Mouse (Mus musculus) intestine, embryonic 14.5 days (tissue): Measurements from ENCODE around the gene Fbln1. TPM values are rescaled to one million over a fixed set of nuclear protein-coding genes. Genes with fewer than 3 reads are reported as not detected.
A peak's percentile ranks its signal among the peaks of the same experiment; 100 is the strongest.

Source experiments
- ATAC-seq: fragments of 200-750 bp; cut with Nextera tagmentation; replicated peaks from 2 replicates; pipeline ENCODE4 v1.8.0; 2017; ENCODE audit warnings: low read depth, moderate number of reproducible peaks, moderate TSS enrichment, moderate library complexity; ENCODE audit not compliant: low FRiP score, low TSS enrichment
- DNase-seq: peaks from one replicate; pipeline ENCODE4 v3.0.0-alpha.2; 2018; ENCODE audit warnings: low spot score
- H3K27ac ChIP-seq: fragments of 300-500 bp; sonication (generic); 2 replicates; pipeline ENCODE4 v1.5.1; 2014; ENCODE audit warnings: low read depth, mild to moderate bottlenecking, control low read depth
- H3K27me3 ChIP-seq: fragments of 300-500 bp; sonication (generic); replicated peaks from 2 replicates; pipeline ENCODE4 v1.6.1; 2014; ENCODE audit warnings: low read length, control low read depth; ENCODE audit not compliant: control insufficient read depth, insufficient read depth
- H3K36me3 ChIP-seq: fragments of 300-500 bp; sonication (generic); 2 replicates; pipeline ENCODE4 v1.6.1; 2014; ENCODE audit warnings: low read length, control low read depth; ENCODE audit not compliant: control insufficient read depth, insufficient read depth
- H3K4me1 ChIP-seq: fragments of 300-500 bp; sonication (generic); replicated peaks from 2 replicates; pipeline ENCODE4 v1.6.1; 2014; ENCODE audit warnings: low read length, control low read depth, mixed read lengths; ENCODE audit not compliant: control insufficient read depth, insufficient read depth
- H3K4me2 ChIP-seq: fragments of 300-500 bp; sonication (generic); 2 replicates; pipeline ENCODE4 v1.6.1; 2014; ENCODE audit warnings: low read length
- H3K4me3 ChIP-seq: fragments of 300-500 bp; sonication (generic); 2 replicates; pipeline ENCODE4 v1.5.1; 2014; ENCODE audit warnings: low read depth, low read length, control low read depth, mixed read lengths
- H3K9ac ChIP-seq: fragments of 300-500 bp; sonication (generic); 2 replicates; pipeline ENCODE4 v1.6.1; 2014; ENCODE audit warnings: mild to moderate bottlenecking, low read length
- H3K9me3 ChIP-seq: fragments of 300-500 bp; sonication (generic); 2 replicates; pipeline ENCODE4 v1.6.1; 2016; ENCODE audit warnings: low read length, control low read depth; ENCODE audit not compliant: control insufficient read depth
- WGBS: fragments of 180-500 bp; shearing (Covaris S2); extraction: QIAGEN DNeasy Blood & Tissue Kit; methylation state at CpG from one replicate; pipeline ENCODE4 v1.1.7; 2014; 5-methylcytosine and 5-hydroxymethylcytosine counted together
- polyA plus RNA-seq: library from polyadenylated mRNA; unstranded; fragments of >200 nt; fragmentation: Nextera tagmentation; extraction: Ambion mirVana; gene quantifications from 2 replicates; pipeline ENCODE4 v1.2.1, GENCODE M21; 2014

The Fbln1 gene
- polyA plus RNA-seq, 1 experiment from 2014 or later: 236 TPM

GRCm38 (mm10) chr15:85209341-85209740, 3.6 kb downstream of the Fbln1 start:
- Histone ChIP-seq H3K9me3 (peaks cover 5% of the 10 kb centered on the region; the same call in 1 of the 2 replicates), H3K4me2 (0 out of 2 replicates have a peak overlapping the region, but pooled peaks have one; percentile 54), H3K9ac (no peak overlapping the region), H3K36me3 (peaks cover 15% of the 10 kb centered on the region), H3K27ac (peak overlapping the region; percentile 93; the same call in 1 of the 2 replicates), H3K4me1 (peaks cover 22% of the 10 kb centered on the region), H3K27me3 (no peaks in the 10 kb centered on the region), H3K4me3 (no peak overlapping the region)
- no peak for ATAC-seq
- DNase-seq: peak; percentile 66
- WGBS: 90% methylated on average over 3 of the region's 3 CpGs

- DNase-seq (no peak), ATAC-seq (no peak)
- Histone ChIP-seq H3K4me3 (no peak overlapping the region), H3K4me2 (no peak overlapping the region), H3K9ac (no peak overlapping the region), H3K36me3 (peaks cover 22% of the 10 kb centered on the region), H3K9me3 (peaks cover 9% of the 10 kb centered on the region; the same call in 1 of the 2 replicates), H3K4me1 (peaks cover 22% of the 10 kb centered on the region), H3K27ac (no peak overlapping the region), H3K27me3 (no peaks in the 10 kb centered on the region)
- 77% methylated on average over 12 of the region's 12 CpGs for WGBS
These were observed 4.9 kb downstream of the Fbln1 start for GRCm38 (mm10) chr15:85210686-85211085.

DNA sequence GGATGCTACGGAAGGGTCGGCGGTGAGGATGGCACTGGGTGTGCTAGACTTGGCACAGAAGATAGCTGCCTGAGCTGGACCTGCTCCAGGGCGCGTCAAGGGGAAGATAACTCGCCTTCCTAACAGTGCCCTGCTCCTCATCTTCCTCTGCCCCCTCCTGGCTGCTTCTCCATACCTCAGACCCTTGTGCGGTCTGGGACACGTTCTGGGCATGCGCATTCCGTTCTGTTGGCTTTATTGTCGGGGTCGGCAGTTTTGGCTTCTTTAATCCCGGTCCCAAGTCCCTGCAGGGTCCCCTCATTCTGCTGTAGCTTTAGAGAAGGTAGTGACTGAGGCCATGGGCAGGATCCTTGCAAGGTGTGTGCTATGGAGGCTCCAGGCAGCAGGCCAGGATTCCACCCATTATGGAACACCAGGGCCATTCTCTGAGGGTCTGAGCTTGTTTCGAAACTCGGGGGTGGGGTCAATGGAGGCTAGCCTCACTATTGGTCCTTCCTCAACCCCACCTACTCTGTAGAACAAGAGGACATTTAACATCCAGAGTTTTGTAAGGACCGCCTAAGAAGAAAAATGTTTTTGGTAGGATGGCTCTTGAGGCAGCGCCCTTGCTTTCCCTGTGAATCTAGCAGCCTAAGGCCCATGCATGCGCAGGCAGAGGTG, 5.5 kb downstream of the Fbln1 start:
- DNase-seq: no peak
- Histone ChIP-seq H3K27me3 (no peaks in the 10 kb centered on the region), H3K4me1 (peaks cover 22% of the 10 kb centered on the region), H3K4me2 (no peak overlapping the region), H3K9me3 (peaks cover 11% of the 10 kb centered on the region; the same call in 1 of the 2 replicates), H3K9ac (no peak overlapping the region), H3K36me3 (peaks cover 26% of the 10 kb centered on the region), H3K27ac (no peak overlapping the region), H3K4me3 (no peak overlapping the region)
- 93% methylated on average over 18 of the region's 18 CpGs for WGBS
- ATAC-seq: no peak

DNA sequence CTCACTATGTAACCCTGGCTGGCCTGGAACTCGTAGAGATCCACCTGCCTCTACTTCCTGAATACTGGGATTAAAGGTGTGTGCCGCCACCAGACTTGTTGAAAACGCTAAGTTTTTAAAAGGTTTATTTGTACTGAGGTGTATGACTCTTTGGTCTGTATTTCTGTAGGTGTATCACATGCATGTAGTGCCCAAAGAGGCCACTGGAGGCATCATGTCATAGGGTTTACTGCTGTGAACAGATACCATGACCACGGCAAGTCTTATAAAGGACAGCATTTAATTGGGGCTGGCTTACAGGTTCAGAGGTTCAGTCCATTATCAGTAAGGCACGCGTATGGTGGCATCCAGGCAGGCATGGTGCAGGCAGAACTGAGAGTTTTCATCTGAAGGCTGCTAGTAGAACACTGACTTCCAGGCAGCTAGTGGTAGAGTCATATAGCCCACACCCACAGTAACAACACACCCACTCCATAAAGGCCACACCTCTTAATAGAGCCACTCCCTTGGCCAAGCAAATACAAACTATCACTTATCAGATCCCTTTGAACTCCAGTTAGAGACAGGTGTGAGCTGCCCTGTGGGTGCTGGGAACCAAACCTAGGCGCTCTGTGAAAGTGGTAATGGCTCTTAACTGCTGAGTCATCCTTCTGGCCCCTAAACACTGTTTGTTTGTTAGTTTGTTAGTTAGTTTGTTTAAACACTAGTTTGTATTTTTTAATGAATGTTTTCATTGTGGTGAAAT, 10.5 kb downstream of the Fbln1 start:
- peaks cover 3% of the 10 kb centered on the region for H3K4me1 ChIP-seq
- no peak overlapping the region for H3K4me3 ChIP-seq
- H3K27me3 ChIP-seq: no peaks in the 10 kb centered on the region
- H3K4me2 ChIP-seq: no peak overlapping the region
- WGBS: 96% methylated on average over 7 of the region's 7 CpGs
- H3K27ac ChIP-seq: no peak overlapping the region
- peaks cover 9% of the 10 kb centered on the region; the same call in 1 of the 2 replicates for H3K9me3 ChIP-seq
- DNase-seq (no peak), ATAC-seq (no peak)
- H3K36me3 ChIP-seq: peaks cover 28% of the 10 kb centered on the region
- no peak overlapping the region for H3K9ac ChIP-seq

DNA sequence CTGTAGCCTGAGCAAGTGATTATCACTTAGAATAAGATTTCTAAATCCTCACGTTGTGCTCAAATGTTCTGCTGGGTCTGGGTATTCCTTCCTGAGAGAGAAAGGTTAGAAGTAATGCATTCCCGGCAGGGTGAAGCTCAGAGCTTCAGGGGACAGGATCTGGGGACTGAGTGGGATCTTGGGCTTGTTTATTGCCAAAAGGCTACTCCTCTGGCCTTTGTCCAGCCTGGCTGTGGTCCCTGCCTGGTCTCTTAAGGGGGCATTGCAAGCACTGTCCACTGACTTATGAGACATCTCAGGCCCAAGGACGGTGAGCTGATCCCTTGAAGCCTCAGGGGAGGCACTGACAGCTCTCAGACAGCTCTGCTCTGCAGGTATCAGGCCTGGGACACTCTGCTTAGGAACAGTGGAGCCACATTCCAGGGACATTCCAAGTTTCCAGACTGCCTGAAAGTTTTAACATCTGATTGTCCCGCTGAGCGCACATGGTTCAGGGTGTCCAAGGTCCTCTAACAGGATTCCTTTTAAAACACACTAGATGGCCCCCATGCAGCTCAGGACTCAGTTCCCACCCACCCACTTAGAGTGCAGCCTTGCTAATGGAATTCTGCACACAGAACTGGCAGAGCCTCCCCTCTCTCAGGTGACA, 13.0 kb downstream of the Fbln1 start:
- WGBS: 83% methylated on average over 5 of the region's 5 CpGs
- peaks cover 43% of the 10 kb centered on the region for H3K36me3 ChIP-seq
- ATAC-seq (no peak), DNase-seq (no peak)
- H3K9ac ChIP-seq: no peak overlapping the region
- no peaks in the 10 kb centered on the region for H3K27me3 ChIP-seq
- H3K27ac ChIP-seq: no peak overlapping the region
- no peak overlapping the region for H3K4me3 ChIP-seq
- H3K9me3 ChIP-seq: peaks cover 6% of the 10 kb centered on the region; the same call in 1 of the 2 replicates
- H3K4me1 ChIP-seq: peaks cover 5% of the 10 kb centered on the region
- H3K4me2 ChIP-seq: no peak overlapping the region

- Histone ChIP-seq H3K4me3 (no peak overlapping the region), H3K27ac (no peak overlapping the region), H3K9me3 (peaks cover 6% of the 10 kb centered on the region; the same call in 1 of the 2 replicates), H3K4me2 (no peak overlapping the region), H3K27me3 (no peaks in the 10 kb centered on the region), H3K36me3 (peaks cover 52% of the 10 kb centered on the region), H3K9ac (no peak overlapping the region), H3K4me1 (peaks cover 5% of the 10 kb centered on the region)
- ATAC-seq (no peak), DNase-seq (no peak)
- WGBS: 85% methylated on average over 6 of the region's 6 CpGs
These were observed 14.6 kb downstream of the Fbln1 start for GRCm38 (mm10) chr15:85220371-85220770.

GRCm38 (mm10) chr15:85221115-85221854, 15.5 kb downstream of the Fbln1 start:
- Histone ChIP-seq H3K27me3 (no peaks in the 10 kb centered on the region), H3K9ac (no peak overlapping the region), H3K9me3 (no peaks in the 10 kb centered on the region), H3K36me3 (peaks cover 53% of the 10 kb centered on the region), H3K4me3 (no peak overlapping the region), H3K4me1 (peaks cover 5% of the 10 kb centered on the region), H3K4me2 (no peak overlapping the region), H3K27ac (0 out of 2 replicates have a peak overlapping the region, but pooled peaks have one; percentile 27)
- ATAC-seq (no peak), DNase-seq (no peak)
- 73% methylated on average over 12 of the region's 12 CpGs for WGBS

DNA sequence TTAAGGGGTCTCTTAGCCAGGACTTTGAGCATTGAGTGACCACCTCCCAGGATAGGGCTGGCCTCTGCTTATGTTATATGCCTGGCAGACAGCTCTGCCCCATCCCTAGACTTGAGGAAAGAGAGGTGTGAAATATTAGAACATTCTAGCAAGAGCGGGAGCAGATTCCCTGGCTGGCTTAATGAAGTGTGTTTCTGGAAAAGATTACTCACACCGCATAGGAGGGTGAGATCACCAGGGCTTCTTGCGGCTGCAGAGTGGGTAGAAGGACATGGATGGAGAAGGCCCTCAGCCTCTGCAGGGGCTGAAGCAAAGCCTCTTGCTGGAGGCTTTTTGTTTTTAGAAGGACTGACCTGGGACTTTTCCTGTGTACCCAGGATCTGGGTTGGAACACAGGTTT, 19.9 kb downstream of the Fbln1 start:
- no peak for ATAC-seq
- H3K36me3 ChIP-seq: peaks cover 82% of the 10 kb centered on the region
- no peak overlapping the region for H3K9ac ChIP-seq

More for the DNA sequence above, 19.9 kb downstream of the Fbln1 start:
- Histone ChIP-seq H3K27ac (no peak overlapping the region), H3K4me1 (peaks cover 5% of the 10 kb centered on the region), H3K4me2 (no peak overlapping the region), H3K27me3 (no peaks in the 10 kb centered on the region), H3K9me3 (no peaks in the 10 kb centered on the region), H3K4me3 (no peak overlapping the region)
- 96% methylated on average over 3 of the region's 3 CpGs for WGBS
- DNase-seq: no peak
